Mouse (Mus musculus) gastrocnemius, postnatal 14 days (tissue): ENCODE measurements around the gene Gm6657. TPM values are rescaled to one million over a fixed set of nuclear protein-coding genes. Genes with fewer than 3 reads are reported as not detected.

Experiments
- DNase-seq: peaks from one replicate; pipeline ENCODE4 v3.0.0; 2021; ENCODE audit warnings: mixed read lengths
- intact Hi-C: fragments of 180-260 bp; cut with DNase I; formaldehyde crosslinking; loops from one replicate; pipeline ENCODE4 v1.15.1; 2025; ENCODE audit warnings: low total_unique reads
- total RNA-seq, 2 experiments: library from RNA; stranded (reverse); gene quantifications; 2 replicates each; pipeline ENCODE4 v1.2.3; 2021

Gm6657 gene
- total RNA-seq, 2 experiments from 2014 or later, result not detected

GRCm38 (mm10) chr12:78249151-78249550, 55.1 kb downstream of the Gm6657 start:
- no peak for DNase-seq
- intact Hi-C loops, result no loop called here

Other genes with a start within 250 kb of the Gm6657 start
- gene Gphn, start 32.1 kb downstream of the Gm6657 start, total RNA-seq, result 10 to 100 TPM; 26.2 to 26.5 TPM